Mouse (Mus musculus) C2C12 (cell line): ENCODE data around the gene Gatad2a.

Experiments used
- CEBPB ChIP-seq: IDR thresholded peaks from one replicate; pipeline ENCODE4 v1.6.1; 2011; ENCODE audit warnings: low read depth, mild to moderate bottlenecking, control low read depth, moderate library complexity
- CTCF ChIP-seq: IDR thresholded peaks from one replicate; pipeline ENCODE4 v1.5.1; 2011; ENCODE audit not compliant: control insufficient read depth, insufficient read depth, insufficient read length
- FOSL1 ChIP-seq: IDR thresholded peaks from one replicate; pipeline ENCODE4 v1.8.0; 2011; ENCODE audit warnings: mild to moderate bottlenecking, low read length; ENCODE audit not compliant: poor library complexity, insufficient read depth, severe bottlenecking
- MAX ChIP-seq: IDR thresholded peaks from one replicate; pipeline ENCODE4 v1.6.1; 2011; ENCODE audit warnings: mild to moderate bottlenecking, control low read depth
- MYOG ChIP-seq: IDR thresholded peaks from one replicate; pipeline ENCODE4 v1.6.1; 2011; ENCODE audit not compliant: control insufficient read depth, insufficient read length; ENCODE audit errors: extremely low read depth

GRCm38 (mm10) chr8:70043996-70044395 is 47.8 kb upstream of the Gatad2a start:
- TF ChIP-seq CTCF (no peak), MAX (no peak), FOSL1 (no peak), CEBPB (no peak), MYOG (no peak)
